Mouse (Mus musculus) kidney, adult 9 months (tissue): ENCODE results near the gene 2510002D24Rik.
"Not testable (repeated sequence)": the region's sequence is repeated elsewhere in the genome, so short reads cannot be mapped to it uniquely, and the experiment has no call there.

ENCODE experiments used
- DNase-seq: peaks from one replicate; pipeline ENCODE4 v3.0.0; 2022

Gene 2510002D24Rik

DNA sequence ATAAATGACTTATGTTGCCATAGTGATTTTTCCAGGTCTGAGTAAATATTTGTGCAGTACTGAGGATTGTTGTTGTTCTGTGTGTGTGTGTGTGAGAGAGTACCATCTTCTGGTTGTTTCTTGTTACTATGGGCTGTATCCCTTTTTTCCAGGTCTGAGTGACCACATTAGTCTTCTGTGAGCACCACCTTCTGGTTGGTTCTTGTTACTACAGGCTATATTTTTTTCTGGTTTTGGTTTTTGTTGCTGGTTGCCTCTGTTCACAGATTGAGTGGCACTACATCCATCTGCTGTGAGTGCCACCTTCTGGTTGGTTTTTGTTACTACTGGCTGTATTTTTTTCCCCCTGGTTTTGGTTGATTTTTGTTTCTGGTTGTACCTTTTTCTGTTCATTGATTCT is 22.2 kb downstream of the 2510002D24Rik start:
- peak; percentile 92 for DNase-seq

DNA sequence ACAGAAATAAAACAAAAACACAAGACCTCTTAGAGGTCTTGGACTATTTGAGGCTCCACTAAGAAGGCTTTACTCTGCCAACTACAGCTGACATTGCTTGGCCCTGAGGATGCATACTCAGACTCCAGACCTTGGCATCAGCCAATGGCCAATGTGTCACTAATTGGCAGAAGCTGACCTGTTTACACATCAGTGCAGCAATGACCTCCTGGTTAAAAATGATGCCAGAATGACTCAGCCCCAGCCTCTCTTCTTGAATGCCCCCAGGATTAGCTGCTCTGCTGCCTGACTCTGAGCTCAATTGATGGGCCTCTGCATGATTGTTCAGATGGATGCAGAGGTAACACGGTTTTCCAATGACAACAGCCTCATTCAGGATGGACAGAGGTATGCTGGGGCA is 23.8 kb downstream of the 2510002D24Rik start:
- peak; percentile 82 for DNase-seq

GRCm38 (mm10) chr16:18870495-18870894 is 34.1 kb downstream of the 2510002D24Rik start:
- not testable (repeated sequence) for DNase-seq

GRCm38 (mm10) chr16:18876091-18876441 is 39.7 kb downstream of the 2510002D24Rik start:
- no peak for DNase-seq

DNA sequence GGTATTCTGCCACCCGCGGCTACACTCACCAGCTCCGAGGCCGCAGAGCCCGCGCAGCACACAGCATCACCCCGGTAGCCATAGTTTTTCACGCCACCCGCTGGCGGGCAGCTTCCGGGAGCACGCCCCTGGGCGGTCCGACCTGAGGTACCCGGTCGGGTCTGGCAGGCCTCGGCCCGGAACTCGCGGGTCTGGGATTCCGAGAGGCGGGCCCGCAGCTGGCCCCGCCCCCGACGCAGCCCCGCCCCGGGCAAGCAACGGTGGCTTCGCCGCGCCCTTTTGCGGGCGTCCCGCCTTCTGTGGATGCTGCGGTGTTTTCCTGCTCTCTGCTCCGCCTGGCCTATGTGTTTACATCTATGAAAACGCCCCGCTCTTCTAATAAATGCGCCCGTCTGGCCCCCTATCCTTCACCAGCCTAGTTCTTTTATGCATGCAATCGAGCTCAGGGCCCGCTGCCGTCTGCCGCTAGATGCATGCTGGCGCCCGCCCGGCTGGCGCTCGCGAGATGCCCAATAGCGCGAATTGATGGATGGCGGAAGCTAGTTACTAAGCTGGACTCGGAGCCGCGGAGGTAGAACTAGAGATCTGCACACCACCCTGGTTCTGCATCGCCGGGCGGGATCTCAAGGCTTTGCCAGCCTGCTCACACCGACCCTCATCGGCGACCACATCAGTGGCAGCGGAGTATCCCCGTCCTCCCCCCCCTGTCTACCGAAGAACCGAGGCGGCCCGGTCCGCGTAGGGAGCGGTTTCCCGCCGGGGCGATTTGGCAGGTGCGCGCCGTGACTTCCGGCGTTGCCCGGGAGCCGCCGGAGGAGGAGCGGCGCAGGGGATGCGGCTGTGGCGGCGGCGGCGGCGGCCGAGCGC is 40.3 kb downstream of the 2510002D24Rik start, which contains the start of the genes Mrpl40 and Hira:
Gene Mrpl40, minus strand, starts transcription at position 421 of the 867 bp plus-strand sequence.
Gene Hira, plus strand, starts transcription at position 596 of the 867 bp plus-strand sequence.
- DNase-seq, result peak; percentile 96

DNA sequence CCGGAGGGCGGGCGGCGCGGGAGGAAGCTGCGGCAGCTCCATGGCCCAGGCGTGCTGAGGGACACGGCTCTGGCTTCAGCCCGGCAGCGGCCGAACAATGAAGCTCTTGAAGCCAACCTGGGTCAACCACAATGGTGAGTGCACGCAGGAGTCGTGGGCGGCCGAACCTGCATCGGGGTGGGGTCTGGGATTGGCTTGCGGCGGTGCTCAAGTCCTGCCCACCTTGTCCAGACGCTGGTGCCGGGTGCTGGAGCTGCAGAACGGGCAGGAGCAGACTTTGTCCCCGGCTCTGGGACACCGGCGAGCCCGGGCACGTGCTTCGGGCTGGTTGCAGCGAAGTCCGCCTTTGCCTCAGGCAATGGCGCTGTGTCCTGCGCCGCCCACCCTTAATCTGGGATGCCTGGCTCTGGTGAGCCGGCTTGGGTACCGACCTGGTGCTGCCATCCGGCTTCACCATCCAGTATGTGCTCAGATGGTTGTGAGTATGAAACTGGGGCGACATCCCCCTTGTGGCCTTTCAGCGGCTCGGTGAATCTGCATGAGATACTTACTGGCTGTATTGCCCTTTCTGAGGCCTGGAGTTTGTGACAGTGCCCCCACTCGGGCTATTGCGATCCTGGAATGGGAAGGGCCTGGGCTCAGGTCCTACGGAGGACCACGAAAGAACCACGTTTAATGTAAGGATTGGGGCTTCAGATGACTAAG is 41.2 kb downstream of the 2510002D24Rik start:
- peak; percentile 64 for DNase-seq

DNA sequence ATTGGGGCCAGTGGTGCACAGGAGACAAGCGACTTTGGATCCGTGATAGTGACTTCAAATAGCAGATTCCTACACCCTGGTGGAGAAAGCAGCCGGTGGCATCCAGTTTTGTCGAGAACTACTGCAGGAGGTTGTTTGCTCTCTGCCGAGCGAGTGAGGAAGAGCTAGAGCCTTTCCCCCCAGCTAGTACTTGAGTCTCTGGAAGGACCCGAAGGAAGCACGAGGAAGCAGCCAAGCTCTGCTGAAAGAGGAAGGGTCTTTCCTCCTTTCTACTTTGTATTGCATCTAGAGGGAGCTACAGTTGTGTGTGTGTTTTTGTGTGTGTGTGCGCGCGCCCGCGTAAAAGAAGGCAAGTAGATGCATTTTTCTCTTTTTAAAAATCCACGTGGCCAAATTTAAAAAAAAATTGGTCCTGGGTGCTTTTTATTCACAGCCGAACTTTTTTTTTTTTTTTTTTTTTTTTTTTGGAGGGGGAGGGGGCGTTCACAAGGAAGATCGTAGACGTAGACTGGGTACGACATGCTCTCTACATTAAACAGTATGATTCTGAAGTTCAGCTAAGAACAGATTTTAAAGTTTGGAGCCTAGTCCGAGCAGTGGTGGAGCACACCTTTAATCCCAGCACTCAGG is 41.8 kb downstream of the 2510002D24Rik start:
- DNase-seq, result no peak

DNA sequence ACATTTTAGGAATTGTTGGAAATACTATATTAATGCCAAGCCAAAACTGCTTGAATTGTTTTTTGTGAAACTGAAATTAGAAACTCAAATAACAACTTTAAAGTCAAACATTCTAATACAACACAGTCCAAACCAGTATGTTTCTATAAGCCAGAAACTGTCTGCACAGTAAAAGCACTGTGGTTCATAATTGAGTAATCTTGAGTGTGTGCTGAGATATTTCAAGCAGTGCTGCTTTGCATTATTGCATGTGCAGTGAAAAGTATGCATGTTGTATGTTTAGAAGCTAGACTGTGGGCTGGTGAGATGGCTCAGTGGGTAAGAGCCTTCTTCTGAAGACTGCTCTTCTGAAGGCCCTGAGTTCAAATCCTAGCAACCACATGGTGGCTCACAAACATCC is 47.7 kb downstream of the 2510002D24Rik start:
- DNase-seq, result no peak
